9 mouse cellular contexts compared by ENCODE assay signal in the genomic region with DNA sequence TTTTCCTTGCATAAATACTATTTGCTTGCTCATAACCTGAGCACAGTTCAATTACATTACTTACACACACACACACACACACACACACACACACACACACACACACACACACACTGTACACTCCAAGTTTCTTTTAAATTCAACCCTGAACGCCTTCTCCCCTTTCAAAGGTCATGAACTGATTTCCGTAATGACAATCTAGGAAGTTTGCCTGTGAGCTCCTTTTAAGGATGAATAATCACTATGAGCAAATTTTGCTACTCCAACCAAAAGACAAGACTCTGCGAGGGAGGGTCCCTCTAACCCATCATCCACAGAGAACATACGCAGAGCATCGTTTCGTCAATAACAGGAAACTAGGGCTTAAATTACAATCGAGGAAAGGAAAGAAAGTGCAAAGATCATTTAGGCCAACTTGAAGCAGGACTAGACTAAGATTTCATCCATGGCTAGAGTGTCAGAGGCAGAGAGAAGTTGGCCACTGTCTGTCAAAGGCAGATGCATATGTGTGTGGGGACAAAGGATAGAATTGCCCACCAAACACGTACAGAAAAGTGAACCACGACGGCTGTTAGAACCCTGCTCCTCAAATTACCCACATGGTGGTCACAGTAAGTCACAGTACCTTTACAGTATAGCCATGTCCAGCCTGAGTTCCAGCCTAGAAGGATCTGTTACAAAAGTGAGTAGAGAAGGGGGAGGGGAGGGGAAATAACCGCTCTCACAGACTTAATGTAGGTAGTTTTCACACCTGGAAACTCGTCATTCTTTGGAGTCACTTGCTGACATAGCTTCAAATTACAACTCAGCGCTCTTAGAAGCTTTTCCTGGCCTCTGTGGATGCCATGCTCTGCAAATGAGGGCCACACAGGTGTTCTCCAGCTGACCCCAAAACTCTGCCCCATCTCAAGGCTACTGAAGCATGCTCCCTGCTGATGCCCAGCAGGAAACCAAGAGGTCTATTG. TPM values are rescaled to one million over a fixed set of nuclear protein-coding genes. Genes with fewer than 3 reads are reported as not detected.
DNase-seq lines count a peak whose midpoint lies in the region; ATAC-seq and TF ChIP-seq lines count a peak whose summit lies in the region.
"Had no signal": no experiment of that assay in that cellular context is flagged by ENCODE, and none has a peak within 500 bp of the region (broad histone marks: within the 10 kb centered on the region; RNA-seq: fewer than 3 reads in every experiment).

No protein-coding gene starts in this region.

- H3K36me3 ChIP-seq in heart, embryonic 12.5 days, result 0 out of 2 replicates have a peak, but pooled peaks cover 10% of the 10 kb centered on the region
- no peaks in the 10 kb centered on the region for H3K36me3 ChIP-seq in midbrain, embryonic 15.5 days (replicated peaks)
- H3K36me3 ChIP-seq in midbrain, embryonic 11.5 days (ENCODE audit: control insufficient read depth, insufficient read depth, low read length), result no peaks in the 10 kb centered on the region
- no peaks in the 10 kb centered on the region for H3K36me3 ChIP-seq in hindbrain, embryonic 16.5 days (ENCODE audit: control insufficient read depth, insufficient read depth, low read length)
- no peaks in the 10 kb centered on the region for H3K36me3 ChIP-seq in stomach, postnatal 0 days (ENCODE audit: control insufficient read depth, insufficient read depth, low read length)

- 49% methylated on average over 13 of the region's 13 CpGs for WGBS in heart, embryonic 12.5 days
- WGBS in midbrain, embryonic 15.5 days, result 63% methylated on average over 13 of the region's 13 CpGs
- 59% methylated on average over 13 of the region's 13 CpGs for WGBS in midbrain, embryonic 11.5 days
- WGBS in hindbrain, embryonic 16.5 days, result 61% methylated on average over 13 of the region's 13 CpGs
- 24% methylated on average over 13 of the region's 13 CpGs for WGBS in stomach, postnatal 0 days

- H3K9me3 ChIP-seq in heart, embryonic 12.5 days (replicated peaks), result no peaks in the 10 kb centered on the region; the same call in 1 of the 2 replicates
- no peaks in the 10 kb centered on the region for H3K9me3 ChIP-seq in midbrain, embryonic 15.5 days
- no peaks in the 10 kb centered on the region for H3K9me3 ChIP-seq in midbrain, embryonic 11.5 days (ENCODE audit: control insufficient read depth, low read length)
- H3K9me3 ChIP-seq in hindbrain, embryonic 16.5 days (ENCODE audit: control insufficient read depth, low read length), result no peaks in the 10 kb centered on the region
- H3K9me3 ChIP-seq in stomach, postnatal 0 days (ENCODE audit: control insufficient read depth, low read length), result no peaks in the 10 kb centered on the region
- H3K9me3 ChIP-seq: neural tube, embryonic 12.5 days had no signal

- H3K4me2 ChIP-seq in heart, embryonic 12.5 days, result no peak overlapping the region
- no peak overlapping the region for H3K4me2 ChIP-seq in midbrain, embryonic 15.5 days
- no peak overlapping the region for H3K4me2 ChIP-seq in midbrain, embryonic 11.5 days
- H3K4me2 ChIP-seq in hindbrain, embryonic 16.5 days (ENCODE audit: low read length), result no peak overlapping the region
- no peak overlapping the region for H3K4me2 ChIP-seq in stomach, postnatal 0 days (replicated peaks; ENCODE audit: low read depth)
- H3K4me2 ChIP-seq: neural tube, embryonic 12.5 days had no signal

- DNase-seq in heart, adult 18-20 months, result no peak
- DNase-seq in midbrain, embryonic 11.5 days (ENCODE audit: low spot score, missing footprints), result no peak
- DNase-seq in stomach, postnatal 0 days (ENCODE audit: low spot score), result peak; percentile 13
- DNase-seq in natural killer cell, adult 2 months (ENCODE audit: low spot score in 2 of 2), result no peak
- no peak for DNase-seq in gastrocnemius, adult 18-20 months (ENCODE audit: low spot score)

- no peaks in the 10 kb centered on the region for H3K27me3 ChIP-seq in heart, embryonic 12.5 days (replicated peaks)
- no peaks in the 10 kb centered on the region for H3K27me3 ChIP-seq in midbrain, embryonic 15.5 days (replicated peaks)
- no peaks in the 10 kb centered on the region for H3K27me3 ChIP-seq in midbrain, embryonic 11.5 days (ENCODE audit: control insufficient read depth, insufficient read depth, low read length)
- H3K27me3 ChIP-seq in hindbrain, embryonic 16.5 days (replicated peaks; ENCODE audit: control insufficient read depth, insufficient read depth, low read length), result no peaks in the 10 kb centered on the region
- no peaks in the 10 kb centered on the region for H3K27me3 ChIP-seq in stomach, postnatal 0 days (ENCODE audit: control insufficient read depth, insufficient read depth, low read length)
- H3K27me3 ChIP-seq: neural tube, embryonic 12.5 days had no signal

- H3K9ac ChIP-seq in heart, embryonic 12.5 days, result no peak overlapping the region
- H3K9ac ChIP-seq in midbrain, embryonic 15.5 days, result no peak overlapping the region
- H3K9ac ChIP-seq in midbrain, embryonic 11.5 days (ENCODE audit: low read length), result no peak overlapping the region
- no peak overlapping the region for H3K9ac ChIP-seq in hindbrain, embryonic 16.5 days (ENCODE audit: low read depth, low read length)
- no peak overlapping the region for H3K9ac ChIP-seq in stomach, postnatal 0 days (ENCODE audit: low read length)
- H3K9ac ChIP-seq: neural tube, embryonic 12.5 days had no signal

- no peak overlapping the region for H3K4me3 ChIP-seq in heart, embryonic 12.5 days
- no peak overlapping the region for H3K4me3 ChIP-seq in midbrain, embryonic 15.5 days
- H3K4me3 ChIP-seq in midbrain, embryonic 11.5 days (ENCODE audit: low read depth, low read length), result no peak overlapping the region
- no peak overlapping the region for H3K4me3 ChIP-seq in hindbrain, embryonic 16.5 days (ENCODE audit: low read length)
- no peak overlapping the region for H3K4me3 ChIP-seq in stomach, postnatal 0 days (ENCODE audit: low read depth, low read length)
- H3K4me3 ChIP-seq: neural tube, embryonic 12.5 days had no signal

- TF ChIP-seq CTCF in stomach, postnatal 0 days (IDR thresholded peaks at IDR 0.05; ENCODE audit: low read depth), result no peak

- peak overlapping the region; percentile 61 for H3K27ac ChIP-seq in heart, embryonic 12.5 days (ENCODE audit: poor library complexity, severe bottlenecking)
- H3K27ac ChIP-seq in midbrain, embryonic 15.5 days, result 0 out of 2 replicates have a peak overlapping the region, but pooled peaks have one; percentile 20
- H3K27ac ChIP-seq in midbrain, embryonic 11.5 days (ENCODE audit: low read depth, low read length), result no peak overlapping the region
- peak overlapping the region; percentile 25 for H3K27ac ChIP-seq in hindbrain, embryonic 16.5 days (ENCODE audit: low read depth, low read length)
- H3K27ac ChIP-seq in stomach, postnatal 0 days (replicated peaks), result peak overlapping the region; percentile 54
- H3K27ac ChIP-seq: neural tube, embryonic 12.5 days had no signal

- TF ChIP-seq EP300 in stomach, postnatal 0 days (optimal IDR thresholded peaks at IDR 0.05), result no peak

- ATAC-seq in heart, embryonic 12.5 days (ENCODE audit: insufficient number of reproducible peaks, low FRiP score), result no peak
- ATAC-seq in midbrain, embryonic 15.5 days (replicated peaks), result no peak
- ATAC-seq in midbrain, embryonic 11.5 days (ENCODE audit: low FRiP score), result no peak
- ATAC-seq in hindbrain, embryonic 16.5 days, result no peak
- no peak for ATAC-seq in stomach, postnatal 0 days (ENCODE audit: low FRiP score, low TSS enrichment)

- peaks cover 59% of the 10 kb centered on the region for H3K4me1 ChIP-seq in heart, embryonic 12.5 days (replicated peaks)
- peaks cover 25% of the 10 kb centered on the region for H3K4me1 ChIP-seq in midbrain, embryonic 15.5 days
- H3K4me1 ChIP-seq in midbrain, embryonic 11.5 days (ENCODE audit: control insufficient read depth, insufficient read depth, low read length), result no peaks in the 10 kb centered on the region
- peaks cover 17% of the 10 kb centered on the region for H3K4me1 ChIP-seq in hindbrain, embryonic 16.5 days (ENCODE audit: control insufficient read depth, insufficient read depth, low read depth, low read length)
- peaks cover 9% of the 10 kb centered on the region for H3K4me1 ChIP-seq in stomach, postnatal 0 days (replicated peaks; ENCODE audit: control insufficient read depth, insufficient read depth)

RNA-seq across cellular contexts. Expression of a gene that starts 44.6 kb away (rescaled TPM):
- polyA plus RNA-seq in heart, embryonic 12.5 days (2016; fragmentation: Nextera tagmentation; extraction: Ambion mirVana), result 202 and 216 TPM in 2 replicates
- total RNA-seq in heart, adult 18-20 months (2021), result 100 to 1,000 TPM; 132 to 140 TPM
- 413 and 416 TPM in 2 replicates for polyA plus RNA-seq in midbrain, embryonic 15.5 days (2015; fragmentation: Nextera tagmentation; extraction: Ambion mirVana)
- 157 and 166 TPM in 2 replicates for polyA plus RNA-seq in midbrain, embryonic 11.5 days (2014; fragmentation: Nextera tagmentation; extraction: Ambion mirVana)
- 482 and 521 TPM in 2 replicates for polyA plus RNA-seq in hindbrain, embryonic 16.5 days (2015; fragmentation: Nextera tagmentation; extraction: Ambion mirVana)
- polyA plus RNA-seq in stomach, postnatal 0 days (2015; fragmentation: Nextera tagmentation; extraction: Ambion mirVana), result 156 and 159 TPM in 2 replicates
- 10 to 100 TPM; 68.7 to 96.8 TPM for total RNA-seq in gastrocnemius, adult 18-20 months (2021)
